Mouse (Mus musculus): Measurements from ENCODE around the gene Mrs2. TPM values are rescaled to one million over a fixed set of nuclear protein-coding genes. Genes with fewer than 3 reads are reported as not detected.

Gene Mrs2
- 27.0 and 31.3 TPM in 2 replicates for polyA plus RNA-seq (2011; ENCODE audit: insufficient read length, low read depth, missing spikeins)

DNA sequence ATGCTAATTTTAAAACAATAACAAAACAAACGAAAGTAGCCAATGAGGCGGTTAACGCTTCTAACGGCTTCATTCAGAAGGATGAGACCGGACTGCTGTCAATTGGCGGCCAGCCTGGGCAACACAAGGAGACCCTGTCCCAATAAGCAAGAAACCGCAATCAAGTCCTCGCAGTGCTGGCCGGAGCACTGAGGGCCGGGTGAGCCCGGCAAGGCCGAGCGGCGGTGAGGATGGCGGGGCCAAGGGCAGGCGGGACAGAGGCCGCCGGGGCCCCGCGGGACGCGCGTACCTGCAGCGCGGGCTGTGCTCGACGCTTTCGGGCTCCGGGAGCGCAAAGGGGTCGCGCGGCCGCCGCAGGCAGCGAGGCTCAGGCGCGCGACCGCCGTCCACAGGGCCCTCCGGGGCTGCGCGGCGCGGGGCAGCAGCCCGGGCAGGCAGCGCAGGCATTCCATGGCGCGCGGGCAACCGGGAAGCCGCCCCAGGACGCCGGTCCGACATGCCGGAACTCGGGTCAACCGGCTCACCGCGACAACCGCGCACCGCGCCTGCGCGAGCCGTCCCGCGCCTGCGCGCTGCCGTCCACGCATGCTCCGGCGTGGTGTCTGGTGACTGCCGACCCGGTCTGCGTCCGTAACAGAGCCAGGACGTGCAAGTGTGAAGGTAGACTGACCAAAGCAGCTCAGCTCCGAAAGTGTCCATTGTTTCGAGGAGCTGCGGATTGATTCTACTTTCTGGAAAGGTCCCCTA lies at the start of gene Mrs2:
Mrs2 (minus strand) TSS at position 587 of the 747 bp plus-strand sequence.
- Histone ChIP-seq H3K4me3 (ENCODE audit: insufficient read depth, low read length) (peak within 1 kb of the TSS; percentile 71), H3K4me1 (ENCODE audit: control insufficient read depth, insufficient read depth, low read length) (peaks cover 4% of the 10 kb centered on the region), H3K27ac (ENCODE audit: insufficient read depth, low read length) (no peak within 1 kb of the TSS)
- TF ChIP-seq POLR2A (IDR thresholded peaks at IDR 0.05; ENCODE audit: low read depth, low read length) (peak; percentile 97), CTCF (IDR thresholded peaks at IDR 0.05; ENCODE audit: borderline replicate concordance, insufficient read depth, low read length) (no peak)

DNA sequence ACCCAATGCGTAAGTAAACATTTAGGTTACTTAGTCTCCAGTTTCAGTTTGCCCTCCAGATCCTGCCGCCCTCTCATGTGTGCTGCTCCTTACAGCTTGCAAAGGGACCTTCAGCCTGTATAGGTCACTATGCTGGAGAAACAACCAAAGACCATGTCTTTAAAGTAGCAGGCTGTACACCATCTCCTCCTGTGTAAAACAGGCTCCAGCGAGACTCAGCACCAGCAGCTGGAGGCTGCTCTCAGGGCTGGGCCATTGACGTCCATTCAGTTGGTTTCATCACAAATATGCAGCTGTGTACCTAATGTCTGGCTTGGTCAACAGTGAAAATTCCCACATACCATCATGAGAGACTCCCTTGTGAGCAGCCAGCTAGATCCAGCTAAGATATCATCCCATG lies 49.6 kb upstream of the Mrs2 start:
- H3K4me1 ChIP-seq (ENCODE audit: control insufficient read depth, insufficient read depth, low read length): no peaks in the 10 kb centered on the region
- TF ChIP-seq CTCF (IDR thresholded peaks at IDR 0.05; ENCODE audit: borderline replicate concordance, insufficient read depth, low read length) (no peak), POLR2A (IDR thresholded peaks at IDR 0.05; ENCODE audit: low read depth, low read length) (no peak)
- no peak overlapping the region for H3K4me3 ChIP-seq (ENCODE audit: insufficient read depth, low read length)
- H3K27ac ChIP-seq (ENCODE audit: insufficient read depth, low read length): no peak overlapping the region

DNA sequence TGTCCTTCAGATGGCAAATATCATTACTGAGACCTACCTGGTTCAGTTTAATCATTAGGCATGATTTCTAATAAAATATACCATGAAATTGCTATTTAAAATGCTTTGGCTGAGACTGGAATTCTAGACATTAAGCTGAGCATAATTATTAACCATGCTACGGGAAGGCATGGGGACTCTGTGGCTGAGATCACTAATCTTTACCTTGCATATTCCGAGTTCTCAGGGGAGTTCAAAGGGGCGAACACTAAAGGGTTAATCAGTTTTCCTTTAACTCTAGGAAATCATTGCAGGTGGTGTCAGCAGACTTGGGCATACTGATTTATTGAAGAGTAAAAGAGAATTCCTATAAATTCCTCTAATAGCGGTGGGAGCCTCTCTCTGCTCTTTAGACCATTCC lies 47.0 kb upstream of the Mrs2 start:
- no peak overlapping the region for H3K27ac ChIP-seq (ENCODE audit: insufficient read depth, low read length)
- TF ChIP-seq CTCF (IDR thresholded peaks at IDR 0.05; ENCODE audit: borderline replicate concordance, insufficient read depth, low read length) (no peak), POLR2A (IDR thresholded peaks at IDR 0.05; ENCODE audit: low read depth, low read length) (no peak)
- no peak overlapping the region for H3K4me3 ChIP-seq (ENCODE audit: insufficient read depth, low read length)
- H3K4me1 ChIP-seq (ENCODE audit: control insufficient read depth, insufficient read depth, low read length): no peaks in the 10 kb centered on the region

DNA sequence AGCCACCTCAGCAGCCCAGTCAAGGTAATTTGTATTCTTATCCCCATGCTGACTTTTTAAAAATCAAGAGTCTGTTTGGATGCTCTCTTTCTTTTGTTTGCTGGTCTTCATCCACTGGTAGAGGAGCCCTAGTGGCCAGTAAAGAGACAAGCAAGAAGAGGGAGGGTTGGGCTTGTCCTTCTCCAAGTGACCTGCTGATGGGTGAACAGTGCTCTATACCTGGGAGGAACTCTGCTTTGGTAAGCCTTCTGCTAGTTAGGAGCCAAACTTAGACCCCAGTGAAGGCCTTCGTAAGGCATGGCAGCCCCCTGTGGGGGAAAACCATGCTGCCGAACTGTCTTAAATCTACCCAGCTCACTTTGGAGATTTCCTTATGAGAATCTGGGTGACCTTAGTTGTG lies 46.5 kb upstream of the Mrs2 start:
- no peak overlapping the region for H3K4me3 ChIP-seq (ENCODE audit: insufficient read depth, low read length)
- no peak overlapping the region for H3K27ac ChIP-seq (ENCODE audit: insufficient read depth, low read length)
- no peaks in the 10 kb centered on the region for H3K4me1 ChIP-seq (ENCODE audit: control insufficient read depth, insufficient read depth, low read length)
- TF ChIP-seq POLR2A (IDR thresholded peaks at IDR 0.05; ENCODE audit: low read depth, low read length) (no peak), CTCF (IDR thresholded peaks at IDR 0.05; ENCODE audit: borderline replicate concordance, insufficient read depth, low read length) (no peak)

DNA sequence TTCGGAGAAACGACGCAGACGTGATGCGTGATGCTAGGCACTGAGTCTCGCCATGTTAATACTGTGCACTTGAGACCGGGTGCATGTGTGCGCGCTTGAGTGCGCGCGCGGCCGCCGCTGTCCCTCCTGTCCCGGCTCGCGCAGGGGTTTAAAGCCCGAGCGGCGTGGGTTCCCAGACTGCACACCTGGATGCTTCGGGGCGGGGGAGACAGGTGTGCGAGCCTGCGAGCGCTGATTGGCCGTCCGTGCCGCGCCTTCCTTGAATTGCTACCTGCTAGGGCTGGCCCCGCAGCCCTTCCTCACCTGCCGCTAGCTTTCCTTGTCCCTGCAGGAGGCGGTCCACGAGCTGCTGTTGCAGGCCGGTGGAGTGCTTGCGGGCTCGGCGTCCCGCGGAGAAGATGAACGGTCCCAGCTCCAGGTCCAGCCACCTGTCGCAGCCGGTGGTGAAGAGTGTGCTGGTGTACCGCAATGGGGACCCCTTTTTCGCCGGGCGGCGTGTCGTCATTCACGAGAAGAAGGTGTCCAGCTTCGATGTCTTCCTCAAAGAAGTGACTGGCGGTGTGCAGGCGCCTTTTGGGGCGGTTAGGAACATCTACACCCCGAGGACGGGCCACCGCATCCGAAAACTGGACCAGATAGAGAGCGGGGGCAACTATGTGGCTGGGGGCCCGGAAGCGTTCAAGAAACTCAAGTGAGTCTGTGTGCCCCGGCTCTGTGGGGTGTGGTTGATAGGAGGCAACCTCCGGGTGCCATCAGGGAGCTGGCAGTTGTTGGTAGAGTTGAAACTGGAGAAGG lies 35.9 kb upstream of the Mrs2 start, which contains the start of gene Dcdc2a:
Dcdc2a (plus strand) TSS at position 132 of the 795 bp plus-strand sequence.
- H3K4me1 ChIP-seq (ENCODE audit: control insufficient read depth, insufficient read depth, low read length): no peaks in the 10 kb centered on the region
- TF ChIP-seq CTCF (IDR thresholded peaks at IDR 0.05; ENCODE audit: borderline replicate concordance, insufficient read depth, low read length): no peak
- no peak for TF ChIP-seq POLR2A (IDR thresholded peaks at IDR 0.05; ENCODE audit: low read depth, low read length)
- no peak within 1 kb of the TSS for H3K27ac ChIP-seq (ENCODE audit: insufficient read depth, low read length)
- peak within 1 kb of the TSS; percentile 25 for H3K4me3 ChIP-seq (ENCODE audit: insufficient read depth, low read length)

DNA sequence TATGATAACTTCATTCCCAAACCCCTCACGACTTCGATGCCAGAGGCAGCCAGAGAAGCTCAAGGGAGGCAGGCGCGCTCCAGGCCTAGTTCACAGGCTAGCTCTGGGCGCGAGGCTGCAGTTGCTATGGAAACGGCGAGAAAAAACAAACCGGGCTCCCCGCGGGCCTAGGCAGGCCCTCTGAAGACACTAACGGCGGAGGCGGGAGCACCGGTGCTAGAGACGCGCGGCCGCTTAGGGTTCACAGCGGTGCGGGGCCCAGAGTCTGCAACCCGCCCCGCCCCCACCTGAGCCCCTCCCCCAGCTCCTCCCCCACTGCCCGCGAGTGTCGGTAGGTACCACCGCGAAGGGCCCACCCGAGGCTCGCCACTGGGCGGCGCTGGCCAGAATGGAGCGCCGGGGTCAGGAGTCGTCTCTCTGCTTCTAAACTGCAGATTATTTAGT lies 35.0 kb upstream of the Mrs2 start:
- H3K4me1 ChIP-seq (ENCODE audit: control insufficient read depth, insufficient read depth, low read length): no peaks in the 10 kb centered on the region
- TF ChIP-seq CTCF (IDR thresholded peaks at IDR 0.05; ENCODE audit: borderline replicate concordance, insufficient read depth, low read length) (no peak), POLR2A (IDR thresholded peaks at IDR 0.05; ENCODE audit: low read depth, low read length) (no peak)
- H3K4me3 ChIP-seq (ENCODE audit: insufficient read depth, low read length): peak overlapping the region; percentile 25
- H3K27ac ChIP-seq (ENCODE audit: insufficient read depth, low read length): no peak overlapping the region

DNA sequence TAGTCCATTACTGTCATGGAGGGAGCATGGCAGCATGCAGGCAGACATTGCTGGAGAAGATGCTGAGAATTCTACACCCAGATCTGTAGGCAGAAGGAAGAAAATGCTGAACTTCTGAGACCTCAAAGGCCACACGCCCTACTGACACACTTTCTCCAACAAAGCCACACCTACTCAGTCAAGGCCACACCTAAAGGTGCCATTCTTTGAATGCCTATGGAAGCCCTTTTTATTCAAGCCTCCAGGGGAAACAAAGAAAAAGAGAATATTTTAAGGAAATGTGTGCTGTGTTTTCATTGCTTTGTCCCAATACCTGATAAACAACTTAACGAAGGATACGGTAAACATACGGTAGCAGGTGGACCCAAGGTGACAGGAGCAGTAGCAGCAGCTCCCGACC lies 32.5 kb upstream of the Mrs2 start:
- Histone ChIP-seq H3K4me1 (ENCODE audit: control insufficient read depth, insufficient read depth, low read length) (no peaks in the 10 kb centered on the region), H3K4me3 (ENCODE audit: insufficient read depth, low read length) (no peak overlapping the region), H3K27ac (ENCODE audit: insufficient read depth, low read length) (no peak overlapping the region)
- TF ChIP-seq POLR2A (IDR thresholded peaks at IDR 0.05; ENCODE audit: low read depth, low read length) (no peak), CTCF (IDR thresholded peaks at IDR 0.05; ENCODE audit: borderline replicate concordance, insufficient read depth, low read length) (no peak)

DNA sequence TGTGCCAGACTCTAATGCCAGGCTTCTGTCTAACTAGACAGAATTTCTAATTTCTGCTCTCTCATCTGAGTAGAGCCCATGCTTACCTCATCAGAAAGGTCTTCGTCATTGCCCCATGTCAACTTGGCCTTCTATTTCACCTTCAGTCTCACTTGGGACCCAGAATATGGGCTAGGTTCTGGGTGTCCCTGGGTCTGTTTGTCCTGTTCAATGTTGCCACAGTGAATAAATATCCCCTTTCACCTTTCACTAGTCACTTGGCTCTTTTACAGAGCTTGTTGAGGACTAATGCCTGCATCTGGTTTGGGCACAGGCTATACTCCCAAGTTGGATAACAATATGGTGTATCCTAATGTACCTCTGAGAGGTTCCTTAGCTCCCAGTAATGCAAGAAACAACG lies 19.3 kb upstream of the Mrs2 start:
- Histone ChIP-seq H3K4me1 (ENCODE audit: control insufficient read depth, insufficient read depth, low read length) (no peaks in the 10 kb centered on the region), H3K27ac (ENCODE audit: insufficient read depth, low read length) (no peak overlapping the region), H3K4me3 (ENCODE audit: insufficient read depth, low read length) (no peak overlapping the region)
- TF ChIP-seq POLR2A (IDR thresholded peaks at IDR 0.05; ENCODE audit: low read depth, low read length): no peak
- TF ChIP-seq CTCF (IDR thresholded peaks at IDR 0.05; ENCODE audit: borderline replicate concordance, insufficient read depth, low read length): no peak

DNA sequence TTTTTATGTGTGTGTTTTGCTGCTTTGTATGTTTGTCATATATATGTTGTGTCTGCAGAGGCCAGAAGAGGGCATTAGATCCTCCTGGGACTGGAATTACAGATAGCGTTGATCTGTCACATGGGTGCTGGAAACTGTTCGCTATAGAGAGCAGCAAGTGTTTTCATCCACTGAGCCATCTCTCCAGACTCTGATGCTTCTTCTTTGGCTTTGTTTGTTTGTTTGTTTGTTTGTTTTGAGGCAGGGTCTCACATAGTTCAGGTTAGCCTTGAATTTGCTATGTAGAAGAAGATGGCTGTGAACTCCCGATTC lies 6.9 kb upstream of the Mrs2 start:
- no peak for TF ChIP-seq CTCF (IDR thresholded peaks at IDR 0.05; ENCODE audit: borderline replicate concordance, insufficient read depth, low read length)
- no peak for TF ChIP-seq POLR2A (IDR thresholded peaks at IDR 0.05; ENCODE audit: low read depth, low read length)
- no peak overlapping the region for H3K27ac ChIP-seq (ENCODE audit: insufficient read depth, low read length)
- no peaks in the 10 kb centered on the region for H3K4me1 ChIP-seq (ENCODE audit: control insufficient read depth, insufficient read depth, low read length)
- H3K4me3 ChIP-seq (ENCODE audit: insufficient read depth, low read length): no peak overlapping the region

Measured in embryonic fibroblast, embryonic 13.5 days (primary cell).